Mouse (Mus musculus) thymus, postnatal 25 days (tissue): Measurements from ENCODE around the gene Drc1.
A peak's percentile ranks its signal among the peaks of the same experiment; 100 is the strongest.

Experiments
- DNase-seq: peaks from one replicate; pipeline ENCODE4 v3.0.0; 2022

The Drc1 gene

DNA sequence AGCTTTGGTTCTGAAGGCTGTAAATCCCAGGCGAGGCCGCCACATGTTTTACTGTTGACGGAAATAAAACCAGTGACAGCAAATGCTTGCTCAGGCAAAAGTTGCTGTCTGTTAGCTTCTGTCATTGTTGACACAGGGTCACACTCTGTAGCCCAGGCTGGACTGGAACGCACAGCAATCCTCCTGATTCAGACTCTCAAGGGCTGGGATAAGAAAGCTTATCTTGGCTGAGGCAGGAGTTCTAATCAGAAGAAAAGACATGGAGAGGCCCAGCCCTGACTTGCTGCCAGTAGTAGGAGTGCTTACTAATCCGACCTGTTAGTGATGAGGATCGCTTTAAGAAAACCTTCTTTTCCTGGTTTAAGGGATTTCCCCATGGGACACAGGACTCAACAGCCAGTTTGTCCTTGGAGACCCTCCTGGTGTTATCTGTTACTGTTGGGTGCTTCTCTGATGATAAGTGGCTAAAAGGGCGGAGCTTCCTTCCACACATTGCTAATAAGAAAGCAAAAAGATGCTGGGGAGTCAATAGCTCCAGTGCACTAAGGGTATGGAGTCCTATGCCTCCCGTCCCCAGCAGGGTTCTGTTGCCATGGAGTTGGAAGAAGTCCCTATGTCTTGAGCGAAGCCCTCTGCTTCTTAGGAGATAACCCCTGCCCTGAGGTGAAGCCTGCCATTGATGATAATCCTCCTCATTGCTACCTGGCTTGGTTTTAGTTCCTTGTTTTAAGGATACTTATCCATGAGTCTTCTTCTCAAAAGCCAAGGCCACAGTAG, 6.1 kb downstream of the Drc1 start:
- no peak for DNase-seq

GRCm38 (mm10) chr5:30340815-30341214, 59.6 kb downstream of the Drc1 start:
- no peak for DNase-seq

DNA sequence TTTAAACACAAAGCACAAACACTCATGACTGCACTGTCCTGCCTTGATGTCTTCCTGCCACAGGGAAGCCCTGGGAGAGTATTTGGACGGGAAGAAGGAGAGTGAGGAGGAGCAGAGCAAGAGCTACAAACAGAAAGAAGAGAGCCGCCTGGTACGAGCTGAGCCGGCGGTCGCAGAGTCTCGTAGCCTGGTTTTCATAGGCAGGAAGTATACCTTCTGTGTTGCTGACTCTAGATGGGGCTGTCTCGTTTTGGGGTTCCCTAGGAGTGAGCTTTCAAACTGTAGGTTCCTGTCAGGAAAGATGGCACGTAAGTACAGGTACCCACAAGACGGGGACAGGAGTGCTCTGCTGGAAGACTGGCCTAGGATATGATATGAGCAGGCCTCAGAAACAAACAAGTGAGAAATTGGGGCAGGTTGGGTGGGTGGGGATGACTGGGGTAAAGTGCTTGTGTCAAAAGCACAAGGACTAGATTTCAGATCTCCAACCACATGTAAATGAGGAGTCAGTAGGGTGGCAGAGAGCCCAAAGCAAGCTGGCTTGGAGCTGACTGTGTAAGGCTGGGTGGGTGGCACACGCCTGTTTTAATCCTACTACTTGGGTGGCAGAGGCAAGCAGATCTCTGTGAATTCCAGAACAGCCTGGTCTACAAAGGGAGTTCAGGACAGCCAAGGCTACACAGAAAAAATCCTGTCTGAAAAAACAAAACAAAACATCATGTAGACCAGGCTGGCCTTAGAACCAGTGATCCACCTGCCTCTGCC, 60.6 kb downstream of the Drc1 start:
- peak; percentile 53 for DNase-seq

GRCm38 (mm10) chr5:30342601-30343015, 61.4 kb downstream of the Drc1 start:
- no peak for DNase-seq

GRCm38 (mm10) chr5:30343107-30343506, 61.9 kb downstream of the Drc1 start:
- DNase-seq = peak; percentile 81

- no peak for DNase-seq
Observed at GRCm38 (mm10) chr5:30343886-30344285, 62.7 kb downstream of the Drc1 start.

DNA sequence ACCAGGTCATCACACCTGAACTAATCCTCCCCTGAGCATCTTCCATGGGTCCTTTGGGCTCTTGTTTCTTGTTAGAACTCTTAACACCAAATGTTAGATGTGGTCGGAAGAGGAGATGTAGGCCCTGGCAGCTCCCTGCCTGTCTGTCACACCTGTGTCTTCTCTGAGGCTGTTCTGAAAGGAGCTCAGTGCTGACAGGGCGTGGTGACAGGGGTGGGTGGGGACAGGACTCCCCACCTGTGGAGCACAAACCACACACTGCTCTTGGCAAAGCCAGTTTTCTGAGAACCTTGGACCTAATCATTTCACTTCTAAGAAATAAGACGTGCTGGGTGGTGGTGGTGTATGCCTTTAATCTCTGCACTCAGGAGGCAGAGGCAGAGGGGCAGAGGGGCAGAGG, 72.4 kb downstream of the Drc1 start:
- DNase-seq = peak; percentile 75

- DNase-seq = no peak
Observed at GRCm38 (mm10) chr5:30355114-30355513, 73.9 kb downstream of the Drc1 start.

DNA sequence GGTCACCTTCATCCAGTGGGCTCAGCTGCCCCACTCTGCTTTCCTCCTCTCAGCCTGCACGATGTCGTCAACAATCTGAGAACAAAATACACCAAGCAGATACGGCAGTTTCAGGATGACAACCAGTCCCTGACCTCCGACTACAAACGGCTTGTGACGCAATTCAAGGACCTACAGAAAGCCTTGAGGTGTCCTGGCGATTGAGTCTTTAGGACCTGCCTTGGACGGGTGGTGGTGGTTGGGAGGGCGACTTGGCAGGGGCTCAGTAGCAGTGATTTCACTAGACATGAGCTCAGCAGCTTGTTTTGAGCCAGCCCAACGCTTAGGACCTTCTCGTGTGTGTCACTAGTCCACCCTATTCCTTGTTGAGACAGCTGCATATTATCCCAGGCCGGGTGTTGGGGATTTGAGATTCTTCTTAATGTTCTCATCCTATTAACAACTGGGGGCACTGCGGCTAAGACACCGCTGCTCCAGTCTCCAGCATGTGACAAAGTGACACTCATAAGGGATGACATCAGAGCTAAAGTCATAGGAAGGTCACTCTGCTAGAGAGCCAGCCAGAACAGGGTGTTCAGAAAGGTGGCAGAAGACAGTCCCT, 74.5 kb downstream of the Drc1 start:
- DNase-seq = no peak

DNA sequence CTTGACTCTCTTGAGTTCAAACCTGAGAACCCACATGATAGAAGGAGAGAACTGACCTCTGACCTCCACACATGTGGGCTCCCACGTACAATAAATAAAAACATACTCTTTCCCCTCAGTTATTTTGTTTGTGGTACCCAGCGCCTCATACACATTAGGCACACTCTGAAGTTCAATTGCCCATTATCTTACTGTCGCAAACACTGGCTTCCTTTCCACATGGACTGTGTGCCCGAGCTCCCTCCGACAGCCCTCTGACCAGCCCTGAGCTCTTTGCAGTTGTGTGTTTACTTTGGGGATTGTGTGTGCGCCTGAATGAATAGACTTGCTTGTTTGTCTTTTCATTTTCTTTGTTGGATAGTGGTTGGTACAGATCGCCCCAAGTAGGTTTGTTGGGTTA, 75.5 kb downstream of the Drc1 start:
- DNase-seq = no peak

- DNase-seq = no peak
Observed at GRCm38 (mm10) chr5:30358436-30359099, 77.4 kb downstream of the Drc1 start.

GRCm38 (mm10) chr5:30367405-30367804, 86.2 kb downstream of the Drc1 start:
- no peak for DNase-seq

GRCm38 (mm10) chr5:30369426-30369825, 88.2 kb downstream of the Drc1 start:
- DNase-seq = peak; percentile 70

DNA sequence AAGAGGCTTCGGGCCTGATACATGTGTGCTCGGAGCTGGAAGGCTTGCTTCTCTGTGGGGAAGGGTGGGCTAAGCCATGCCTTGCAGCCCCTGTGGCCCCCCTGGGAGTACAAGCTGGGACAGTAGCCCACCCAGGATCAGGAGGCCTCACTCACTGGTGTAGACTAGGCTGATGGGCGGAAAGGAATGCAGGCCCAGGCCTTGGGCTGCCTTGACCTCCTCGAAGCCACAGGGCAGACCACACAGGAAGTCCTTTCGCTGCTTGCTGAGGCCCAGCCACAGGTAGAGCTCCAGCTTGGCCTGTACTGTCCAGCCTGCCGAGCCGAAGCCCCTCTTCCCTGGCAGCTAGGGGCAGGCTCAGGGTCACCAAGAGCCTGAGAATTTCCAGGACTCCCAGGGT, 101.7 kb downstream of the Drc1 start:
- DNase-seq = no peak

GRCm38 (mm10) chr5:30387726-30388125, 106.5 kb downstream of the Drc1 start:
- no peak for DNase-seq

DNA sequence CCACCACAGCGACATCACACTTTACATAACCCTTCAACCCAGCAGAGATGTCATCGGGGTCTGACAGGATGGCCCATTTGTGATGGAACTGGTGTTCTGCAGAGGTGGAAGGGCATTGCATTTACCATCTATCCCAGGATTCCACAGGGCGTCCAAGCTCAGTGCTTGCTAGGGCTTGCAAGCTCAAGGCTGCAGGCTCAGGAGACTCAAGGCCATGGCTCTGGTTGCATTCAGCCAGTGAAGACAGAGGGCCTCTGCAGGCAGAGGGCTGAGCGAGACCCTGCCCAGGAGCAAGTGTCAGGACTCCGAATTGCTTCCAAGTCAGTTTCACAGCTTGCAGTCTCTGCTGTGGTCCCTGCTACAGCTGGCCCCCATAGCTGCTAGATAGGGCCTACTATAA, 108.6 kb downstream of the Drc1 start:
- no peak for DNase-seq

DNA sequence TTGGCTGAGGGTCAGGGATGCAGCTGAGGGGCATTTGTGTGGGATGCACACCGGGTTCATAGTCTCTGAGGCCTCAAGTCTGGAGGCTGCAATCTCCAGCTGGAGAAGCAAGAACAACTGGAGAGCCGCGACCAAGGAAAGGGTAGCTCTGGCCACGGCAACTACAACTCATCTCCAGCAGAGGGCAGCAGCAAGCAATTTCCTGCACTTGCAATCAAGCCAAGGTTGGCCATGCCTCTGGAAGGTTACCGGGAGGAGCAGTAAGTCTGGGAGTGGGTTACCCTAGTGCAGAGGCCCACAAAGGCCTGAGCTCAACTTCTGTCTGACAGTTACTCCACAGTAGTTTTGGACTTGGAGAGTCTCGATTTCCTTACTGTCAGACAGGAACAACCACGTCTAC, 110.3 kb downstream of the Drc1 start:
- peak; percentile 73 for DNase-seq

DNA sequence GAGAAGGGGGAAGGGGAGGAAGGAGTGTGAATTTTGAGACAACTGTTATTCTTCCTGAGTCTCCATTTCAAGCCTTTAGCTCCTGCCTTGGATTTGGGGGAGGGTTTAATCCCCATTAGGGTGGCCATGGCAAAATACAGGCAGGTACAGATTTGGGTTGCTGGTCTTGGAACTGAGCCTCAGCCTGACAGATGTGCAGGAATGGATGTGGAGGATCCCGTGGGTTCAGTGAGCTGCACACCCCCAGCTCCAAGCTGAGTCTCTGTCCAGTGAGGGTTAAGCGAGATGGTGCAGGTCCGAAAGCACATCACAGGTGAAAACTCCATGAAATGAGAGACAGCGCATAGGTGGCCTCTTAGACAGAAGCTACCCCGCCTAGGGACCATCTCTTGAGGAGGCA, 119.3 kb downstream of the Drc1 start:
- DNase-seq = no peak

DNA sequence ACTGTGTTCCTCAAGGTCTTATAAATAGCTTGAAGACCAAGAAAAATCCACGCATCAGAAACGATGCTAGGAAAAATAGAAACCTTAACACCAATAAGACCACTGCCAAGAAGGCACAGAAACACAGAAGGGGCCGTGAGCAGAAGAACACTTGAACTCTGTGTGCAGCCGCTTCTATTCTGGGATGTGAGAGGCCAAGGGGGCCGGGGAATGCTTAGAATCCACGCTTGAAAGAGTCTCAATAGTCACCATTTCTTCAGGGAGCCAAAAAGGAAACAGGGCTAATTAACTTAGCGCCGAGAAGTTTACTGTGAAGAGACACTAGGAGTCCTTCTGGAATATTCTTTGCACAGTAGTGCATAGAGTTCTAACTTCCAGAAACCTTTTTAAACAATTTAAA, 120.0 kb downstream of the Drc1 start:
- no peak for DNase-seq

GRCm38 (mm10) chr5:30406876-30407275, 125.7 kb downstream of the Drc1 start:
- DNase-seq = peak; percentile 14

DNA sequence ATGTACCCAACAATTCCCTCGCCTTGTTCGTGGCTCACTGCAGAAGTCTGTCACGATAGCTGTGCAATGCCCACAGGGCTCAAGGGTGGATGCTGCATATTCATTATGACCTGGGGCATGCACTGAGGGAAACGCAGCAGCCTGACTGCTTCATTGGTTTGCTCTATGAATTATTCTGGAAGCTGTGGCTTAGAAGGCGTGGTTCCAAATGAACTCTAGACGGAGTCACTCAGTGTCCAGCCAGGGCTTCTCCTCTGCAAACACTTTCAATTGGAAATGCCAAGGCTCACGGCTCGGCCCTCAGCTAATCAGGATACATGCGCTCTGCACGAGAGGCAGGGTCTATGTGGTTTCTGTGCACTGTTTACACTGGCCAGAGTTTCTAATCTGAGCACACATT, 130.3 kb downstream of the Drc1 start:
- no peak for DNase-seq

- DNase-seq = no peak
Observed at GRCm38 (mm10) chr5:30415381-30415780, 134.2 kb downstream of the Drc1 start.

- no peak for DNase-seq
Observed at GRCm38 (mm10) chr5:30415876-30416275, 134.7 kb downstream of the Drc1 start.
